Mouse (Mus musculus) lung, adult 18-20 months (tissue): ENCODE results near the gene Gm28042.
A peak's percentile ranks its signal among the peaks of the same experiment; 100 is the strongest.

ENCODE experiments used
- DNase-seq, 2 experiments: peaks; one replicate each; pipeline ENCODE4 v3.0.0; 2022; ENCODE audit warnings: mixed read lengths in 2 of 2

The Gm28042 gene

DNA sequence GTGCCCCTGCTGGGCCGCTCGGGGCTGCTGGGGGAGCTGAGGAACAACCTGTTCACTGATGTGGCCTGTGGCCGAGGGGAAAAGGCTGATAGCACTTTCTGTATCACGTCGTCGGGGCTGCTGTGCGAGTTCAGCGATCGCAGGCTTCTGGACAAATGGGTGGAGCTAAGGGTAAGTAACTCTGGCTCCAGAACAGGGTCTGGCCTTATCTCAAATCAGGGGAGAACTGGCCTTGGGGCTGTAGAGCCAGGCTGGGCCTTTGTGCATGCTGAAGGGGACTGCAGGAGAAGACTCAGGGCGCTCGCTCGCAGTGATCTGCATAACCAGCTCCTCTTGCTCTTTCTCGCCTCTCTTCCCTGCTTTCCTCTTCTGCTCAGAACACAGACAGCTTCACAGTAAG, 14.4 kb upstream of the Gm28042 start:
- no peak for DNase-seq

DNA sequence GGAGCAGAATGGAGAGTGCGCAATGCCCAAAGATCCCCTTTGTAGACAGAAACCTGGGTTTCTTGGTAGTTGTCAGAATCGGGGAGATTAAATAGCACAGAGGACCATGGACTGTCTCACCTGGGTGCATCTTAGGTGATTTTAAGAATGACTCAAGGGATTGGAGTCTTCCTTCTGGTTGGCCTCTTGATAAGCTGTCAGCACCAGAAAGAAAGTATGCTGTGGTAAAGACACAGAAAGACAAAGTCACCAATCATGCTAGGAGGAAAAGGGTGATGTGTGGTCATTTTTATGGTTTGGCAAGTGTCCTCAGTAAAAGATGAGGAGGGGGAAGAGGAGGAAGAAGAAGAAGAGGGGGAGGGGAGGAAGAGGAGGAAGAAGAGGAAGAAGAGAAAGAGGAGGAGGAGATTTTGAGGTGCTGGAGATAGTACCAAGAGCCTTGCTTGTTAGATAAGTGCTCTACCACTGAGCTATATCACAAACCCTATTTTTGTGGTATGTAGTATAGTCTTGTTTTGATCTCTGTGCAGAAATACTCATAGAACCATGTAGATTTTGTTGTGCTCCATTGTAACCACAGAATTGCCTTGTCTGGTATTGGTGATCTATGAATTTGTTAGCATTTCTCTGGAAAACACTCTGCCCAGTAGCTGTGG, 13.3 kb upstream of the Gm28042 start:
- no peak for DNase-seq

DNA sequence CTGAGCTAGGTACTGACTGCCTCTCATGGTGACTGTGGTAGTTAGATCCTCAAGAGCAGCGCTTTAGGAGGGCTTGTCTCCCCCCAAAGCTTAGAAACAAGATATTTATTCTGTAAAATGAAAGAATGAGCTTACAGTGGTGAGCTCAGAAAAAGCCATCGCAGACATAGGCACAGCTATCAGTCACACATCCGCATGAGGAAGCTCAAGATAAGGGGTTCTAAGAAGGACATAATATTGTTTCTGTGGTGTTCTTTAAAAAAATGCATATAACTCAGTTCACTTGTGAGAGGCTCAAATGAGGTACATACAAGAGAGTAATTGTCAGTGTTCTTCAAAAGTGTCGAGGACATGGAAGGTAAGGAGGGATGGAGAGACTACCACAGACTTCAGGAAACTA, 11.4 kb upstream of the Gm28042 start:
- DNase-seq: no peak

DNA sequence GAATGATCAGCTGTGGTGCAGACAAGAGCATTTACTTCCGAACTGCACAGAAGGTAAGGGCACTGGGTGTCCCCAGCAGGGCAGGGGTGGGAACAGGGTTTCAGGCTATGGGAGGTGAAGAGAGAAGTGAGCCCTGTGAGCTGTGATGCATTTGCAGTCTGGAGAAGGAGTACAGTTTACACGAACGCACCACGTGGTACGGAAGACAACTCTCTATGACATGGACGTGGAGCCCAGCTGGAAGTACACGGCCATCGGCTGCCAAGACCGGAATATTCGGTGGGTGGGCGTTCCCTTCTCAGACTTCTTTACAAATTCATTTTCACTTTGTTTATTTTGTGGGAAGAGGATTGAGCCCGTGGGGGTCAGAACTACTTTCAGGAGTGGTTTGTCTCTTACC, 9.7 kb upstream of the Gm28042 start:
- no peak for DNase-seq

DNA sequence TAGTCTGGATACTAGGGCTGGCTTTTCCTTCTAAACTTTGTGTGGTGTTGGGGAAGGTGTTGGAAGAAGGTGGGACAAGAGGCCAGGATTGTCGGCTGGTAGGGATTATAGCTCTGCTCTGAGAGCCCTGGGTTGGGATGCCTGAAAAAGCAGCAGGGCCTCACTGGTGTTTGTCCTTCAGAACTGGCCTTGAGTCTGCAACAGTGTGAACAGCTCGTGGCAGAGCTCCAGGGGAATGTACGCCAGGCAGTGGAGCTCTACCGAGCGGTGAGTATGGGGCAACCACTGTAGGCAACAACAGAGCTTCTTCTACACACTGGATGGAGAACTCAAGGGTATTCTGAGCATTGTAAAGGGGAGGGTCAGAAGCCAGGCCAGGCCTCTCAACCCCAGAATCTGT, 3.0 kb upstream of the Gm28042 start:
- DNase-seq: no peak

DNA sequence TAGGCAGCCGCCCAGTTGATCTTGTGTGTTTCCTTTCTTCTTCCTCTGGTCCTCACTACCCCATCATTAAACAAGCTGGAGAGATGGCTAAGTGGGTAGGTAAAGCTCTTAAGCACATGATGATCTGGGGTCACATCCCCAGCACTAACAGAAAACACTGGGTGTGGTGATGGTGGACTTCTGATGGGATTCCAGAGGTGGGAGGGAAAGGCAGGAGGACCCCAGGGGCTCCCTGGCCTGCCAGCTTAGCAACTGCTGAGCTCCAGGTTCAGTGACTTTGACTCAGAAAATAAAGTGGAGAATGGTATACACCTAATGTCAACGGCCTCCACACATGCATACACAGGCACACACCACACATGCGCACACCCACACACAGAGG, 648 bp downstream of the Gm28042 start:
- no peak for DNase-seq

DNA sequence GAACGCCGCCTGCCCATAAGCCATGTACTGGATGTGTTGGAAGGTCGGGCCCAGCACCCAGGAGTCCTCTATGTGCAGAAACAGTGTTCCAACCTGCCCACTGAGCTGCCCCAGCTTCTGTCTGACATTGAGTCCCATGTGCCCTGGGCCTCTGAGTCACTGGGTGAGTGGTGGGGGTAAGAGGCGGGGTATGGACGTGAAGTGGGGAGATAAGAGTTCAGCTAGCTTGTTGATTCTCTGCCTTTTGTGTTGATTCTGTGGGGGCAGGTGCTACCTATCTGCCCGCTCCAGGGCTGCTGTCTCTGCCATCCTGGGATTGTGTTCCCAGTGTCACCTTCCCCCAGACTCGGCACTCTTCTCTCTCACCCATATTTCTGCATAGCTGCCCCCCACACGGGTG, 3.1 kb downstream of the Gm28042 start:
- DNase-seq: no peak

DNA sequence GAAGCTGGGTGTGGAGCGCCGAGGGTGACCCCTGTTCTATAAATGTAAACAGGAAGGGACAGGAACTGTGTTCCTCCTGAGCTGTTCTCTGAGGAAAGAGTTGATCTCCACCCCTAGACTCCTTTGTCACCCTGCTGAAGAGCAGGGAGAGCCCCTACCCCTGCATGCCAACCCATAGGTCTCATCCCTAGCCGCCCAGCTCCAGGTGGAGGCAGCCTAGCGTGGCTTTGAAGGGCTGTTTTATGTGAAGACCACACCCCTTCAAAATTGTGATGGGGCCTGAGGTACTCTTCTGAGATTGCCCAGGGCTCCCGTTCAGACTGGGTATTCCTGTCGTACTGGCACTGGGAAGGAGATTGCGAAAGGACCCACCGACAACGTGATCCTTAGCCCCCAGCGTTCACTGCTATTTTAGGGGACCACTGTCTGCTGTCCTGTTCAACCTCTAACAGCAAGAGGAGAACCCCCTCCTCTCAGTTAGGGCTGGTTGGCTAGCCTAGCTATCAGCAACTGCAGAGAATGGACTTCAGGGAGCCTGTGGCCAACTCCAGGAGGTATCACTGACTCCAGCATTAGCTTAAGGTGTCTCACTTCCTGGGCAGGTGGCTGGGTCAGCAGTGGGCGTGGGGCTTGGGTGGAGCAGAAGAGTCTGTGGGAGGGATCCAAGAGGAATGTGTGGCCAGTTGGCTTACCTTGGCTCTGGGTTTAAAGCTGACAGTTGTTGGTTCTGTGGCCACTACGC, 5.6 kb downstream of the Gm28042 start, which contains the start of gene Pla2g4b:
TSS of gene Pla2g4b (plus strand) at position 692 of the 742 bp plus-strand sequence.
- DNase-seq: no peak

DNA sequence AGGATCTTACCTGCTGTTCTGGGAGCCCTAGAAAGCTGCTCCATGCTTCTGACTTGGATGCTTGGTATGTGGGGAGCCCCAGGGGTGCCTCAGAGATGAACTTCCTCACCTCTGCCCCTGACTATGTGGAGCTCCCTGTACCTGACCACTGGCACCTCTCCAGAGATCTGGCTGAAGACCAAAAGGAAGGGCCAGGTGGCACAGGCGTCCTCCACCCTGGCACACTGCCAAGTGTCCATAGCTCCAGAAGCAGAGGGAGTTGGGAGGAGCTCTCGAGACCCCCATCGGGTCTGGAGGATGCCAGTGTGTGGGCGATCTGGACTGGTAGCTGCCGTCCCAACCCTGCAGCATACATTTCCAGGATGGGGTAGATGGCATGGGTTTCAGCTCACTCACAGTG, 6.4 kb downstream of the Gm28042 start:
- DNase-seq: peak; percentile 20 to 31

DNA sequence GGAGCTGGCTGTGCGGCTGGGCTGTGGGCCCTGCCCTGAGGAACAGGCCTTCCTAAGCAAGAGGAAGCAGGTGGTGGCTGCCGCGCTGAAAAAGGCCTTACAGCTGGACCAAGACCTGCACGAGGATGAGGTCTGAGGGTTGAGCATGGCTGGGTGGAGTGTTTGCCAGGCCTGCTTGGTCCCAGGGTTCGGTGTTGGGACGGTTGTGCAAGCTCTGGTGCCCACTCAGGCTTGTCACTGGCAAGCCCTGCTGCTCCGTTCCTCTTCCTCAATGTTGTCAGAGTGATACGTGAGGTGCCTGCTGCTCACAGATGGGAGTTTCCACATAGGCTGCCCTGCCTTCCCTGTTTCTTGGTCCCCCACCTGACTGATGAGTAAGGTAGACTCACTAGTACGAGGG, 10.5 kb downstream of the Gm28042 start:
- peak in 1 of 2 experiments; percentile 13 for DNase-seq

DNA sequence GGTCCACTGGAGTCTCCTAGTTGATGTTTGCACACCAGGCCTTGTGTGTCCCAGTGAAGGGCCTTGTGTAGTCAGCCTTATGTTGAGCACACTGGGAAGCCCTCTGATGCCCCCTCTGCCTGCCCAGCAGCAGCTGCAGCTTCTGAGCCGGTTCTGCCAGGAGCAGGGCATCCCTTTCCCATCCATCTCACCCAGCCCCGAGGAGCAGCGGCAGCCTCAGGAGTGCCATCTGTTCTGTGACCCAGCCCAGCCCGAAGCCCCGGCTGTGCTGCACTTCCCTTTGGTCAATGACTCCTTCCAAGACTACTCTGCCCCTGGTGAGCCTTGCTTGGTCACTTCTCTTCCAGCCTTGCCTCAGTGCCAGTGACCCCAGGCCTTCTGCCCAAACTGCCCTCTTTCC, 13.7 kb downstream of the Gm28042 start:
- no peak for DNase-seq

DNA sequence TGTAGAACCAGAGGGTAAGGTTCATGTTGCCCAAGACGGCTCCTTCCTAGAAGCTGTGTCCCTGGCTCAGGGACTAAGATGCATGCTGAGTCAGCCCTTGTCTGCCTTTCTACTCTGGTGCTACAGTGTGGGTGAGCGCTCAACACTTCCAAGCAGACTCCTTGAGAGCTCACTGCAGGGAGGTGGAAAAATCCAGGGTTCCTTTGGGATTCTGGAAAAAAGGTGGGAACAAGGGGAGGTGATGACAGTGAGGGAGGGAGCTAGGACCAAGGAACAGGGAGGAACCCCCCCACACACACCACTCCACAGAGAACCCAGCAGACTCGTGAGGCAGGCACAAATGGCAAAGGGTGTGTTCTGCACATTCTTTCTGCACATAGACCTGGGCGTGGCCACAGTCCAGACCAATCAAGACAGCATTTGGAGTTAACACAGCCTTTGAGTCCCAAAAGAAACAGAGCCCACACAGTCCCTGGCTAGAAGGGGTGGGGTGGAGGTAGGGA, 16.9 kb downstream of the Gm28042 start:
- peak; percentile 46 to 67 for DNase-seq

DNA sequence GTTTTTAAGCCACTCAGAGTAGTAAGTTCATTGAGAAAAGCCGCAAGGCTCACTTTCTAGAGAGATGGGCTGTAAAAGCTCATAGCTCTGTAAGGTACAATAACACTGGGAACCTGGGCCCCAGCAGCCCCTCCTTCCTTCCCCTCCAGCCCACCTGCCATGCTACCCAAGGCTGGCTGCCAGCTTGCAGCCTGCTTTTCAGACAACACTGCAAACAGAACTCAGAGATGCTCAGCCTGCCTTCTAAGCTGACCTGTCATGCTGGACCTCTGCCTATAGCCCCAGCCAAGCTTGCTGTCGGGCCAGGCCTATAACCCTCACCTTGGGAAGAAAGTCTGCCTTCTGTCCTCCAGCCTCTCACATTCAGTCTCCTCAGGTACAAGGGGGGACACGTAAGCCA, 17.4 kb downstream of the Gm28042 start:
- DNase-seq: no peak

DNA sequence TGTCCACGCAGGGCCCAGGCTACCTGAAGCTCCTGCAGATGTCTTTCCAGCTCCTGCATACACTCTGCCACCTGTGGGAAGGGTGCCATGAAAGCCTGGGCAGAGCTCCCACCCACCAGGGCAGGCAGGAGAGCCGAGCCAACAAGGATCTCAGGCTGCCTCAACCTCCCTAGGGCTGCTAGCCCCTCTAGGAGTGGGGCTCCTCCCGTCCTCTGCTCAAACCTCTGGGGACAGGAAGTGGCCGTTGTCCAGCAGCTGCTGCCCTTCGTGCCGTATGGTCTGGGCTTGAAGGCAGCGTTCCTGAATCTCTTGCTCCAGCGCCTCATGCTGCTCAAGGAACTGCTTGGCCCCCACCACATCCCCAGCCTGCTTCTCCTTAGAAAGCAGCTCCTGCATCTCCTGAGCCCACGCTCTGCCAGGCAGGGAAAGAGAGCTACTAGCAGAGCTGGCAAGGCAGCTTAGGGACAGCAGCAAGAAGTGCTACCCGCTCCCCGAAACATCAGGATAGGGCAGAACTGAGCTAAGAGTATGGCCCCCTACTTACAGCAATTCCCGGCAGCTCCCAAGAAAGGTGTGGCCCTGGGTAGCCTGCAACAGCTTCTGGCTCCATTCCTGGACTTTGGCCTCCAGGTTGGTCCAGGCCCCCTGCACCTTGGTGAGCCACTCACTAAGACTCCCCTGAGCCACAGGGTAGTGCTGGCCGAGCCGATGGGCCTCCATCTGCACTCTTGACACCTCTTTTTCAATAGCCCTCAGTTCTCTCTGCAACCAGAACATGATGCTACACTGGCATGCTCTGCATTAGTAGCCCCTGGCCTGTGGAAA, 19.4 kb downstream of the Gm28042 start:
- DNase-seq: no peak

DNA sequence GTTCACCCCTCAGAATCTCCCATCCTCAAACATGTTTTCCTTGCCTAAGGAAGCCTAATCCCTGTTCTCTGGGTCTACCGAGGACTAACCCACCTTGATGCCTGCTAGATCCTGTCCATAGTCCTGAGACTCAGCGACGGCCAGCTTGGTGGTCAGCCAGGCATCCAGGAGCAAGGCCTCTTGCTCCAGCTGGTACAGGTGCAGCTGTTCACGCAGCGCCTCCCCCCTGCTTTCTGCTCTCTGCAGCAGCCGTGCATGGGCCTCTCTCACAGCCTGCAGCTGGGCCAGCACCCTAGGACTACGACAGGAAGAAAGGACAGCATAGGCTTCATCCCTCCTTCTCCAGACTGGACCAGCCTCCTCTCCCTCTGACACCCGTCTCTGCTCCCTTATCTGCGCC, 20.9 kb downstream of the Gm28042 start:
- no peak for DNase-seq

DNA sequence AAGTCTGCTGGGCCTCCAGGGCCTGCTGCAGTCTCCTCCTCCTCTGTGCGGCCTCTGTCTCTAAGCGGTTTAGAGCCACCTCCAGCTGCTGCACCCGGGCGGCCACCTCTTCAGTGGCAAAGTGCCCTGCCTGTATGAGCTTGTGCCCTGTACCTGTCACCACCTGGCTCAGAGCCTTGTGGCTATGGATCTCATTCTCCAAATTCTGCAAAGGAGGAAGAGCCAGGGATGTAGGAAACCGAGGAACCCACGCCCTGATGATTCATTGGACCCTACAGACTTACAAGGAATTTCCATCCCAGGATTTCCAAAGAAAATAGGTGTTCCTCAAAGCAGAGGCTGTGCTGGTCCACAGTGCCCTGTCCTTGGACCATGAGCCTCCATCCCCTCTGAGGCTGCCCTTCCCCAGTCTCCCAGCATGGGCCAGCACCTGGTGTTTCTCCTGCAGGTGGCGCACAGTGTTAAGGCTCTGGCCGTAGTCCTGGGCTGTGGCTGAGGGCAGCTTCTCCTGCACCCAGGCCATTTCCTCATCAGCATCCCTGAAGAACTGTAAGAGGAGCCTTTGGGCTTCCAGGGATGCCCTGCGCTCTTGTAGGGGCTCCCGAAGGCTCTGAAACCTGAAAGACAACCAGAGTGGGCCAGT, 22.5 kb downstream of the Gm28042 start:
- peak; percentile 64 to 70 for DNase-seq

DNA sequence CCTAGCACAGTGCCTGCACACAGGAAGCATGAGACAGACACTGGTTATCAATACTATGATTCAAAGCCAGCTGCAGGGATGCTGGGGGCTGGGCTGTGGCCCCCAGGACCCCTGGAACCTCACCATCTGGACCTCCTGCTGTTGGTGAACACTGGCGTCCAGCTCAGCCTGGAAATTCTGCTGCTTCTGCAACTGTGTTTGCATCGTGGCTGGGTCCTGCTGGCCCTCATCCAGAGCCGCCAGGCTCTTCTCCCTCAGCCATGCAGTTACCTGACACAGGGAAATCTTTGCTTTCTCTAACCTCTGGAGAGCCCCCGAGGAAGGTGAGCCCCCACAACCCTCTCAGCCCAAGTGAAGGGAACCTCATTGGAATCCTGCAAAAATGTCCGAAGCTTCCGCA, 24.1 kb downstream of the Gm28042 start:
- DNase-seq: no peak

DNA sequence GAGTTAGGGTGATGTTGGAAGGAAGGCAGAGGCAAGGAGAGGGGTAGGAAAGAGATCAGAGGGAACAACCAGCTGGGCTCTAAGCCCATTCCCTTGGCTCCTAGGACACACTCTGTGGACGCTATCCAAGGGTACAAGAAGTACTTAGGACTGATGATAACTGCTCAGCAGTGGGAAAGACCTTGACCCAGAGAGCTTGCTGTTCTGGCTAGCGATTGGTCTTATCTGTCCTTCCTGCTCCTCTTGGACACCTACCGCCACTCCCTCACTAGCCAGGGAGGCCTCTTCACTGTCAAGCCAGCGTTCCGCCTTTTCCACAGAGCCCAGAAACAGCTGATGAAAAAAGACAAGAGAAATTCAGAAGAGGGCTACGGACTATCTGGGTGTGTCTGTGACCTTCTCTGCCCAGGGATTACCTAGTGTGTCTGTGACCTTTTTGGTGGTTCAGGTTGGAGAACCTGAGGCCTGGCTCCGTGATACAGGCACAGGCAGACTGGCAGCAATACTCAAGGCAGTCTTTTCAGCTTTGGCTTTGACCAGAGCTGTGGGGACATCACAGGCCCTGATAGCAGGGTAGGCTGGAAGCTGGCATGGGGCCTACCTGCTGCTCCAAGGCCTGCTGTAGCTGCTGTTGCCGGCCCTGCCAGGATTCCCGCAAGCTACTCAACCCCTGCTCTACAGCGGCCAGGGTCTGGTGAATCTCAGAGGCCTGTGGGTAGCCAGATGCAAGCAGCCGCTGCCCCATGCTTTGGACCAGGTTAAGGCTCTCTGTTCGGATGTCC, 27.7 kb downstream of the Gm28042 start:
- DNase-seq: no peak

DNA sequence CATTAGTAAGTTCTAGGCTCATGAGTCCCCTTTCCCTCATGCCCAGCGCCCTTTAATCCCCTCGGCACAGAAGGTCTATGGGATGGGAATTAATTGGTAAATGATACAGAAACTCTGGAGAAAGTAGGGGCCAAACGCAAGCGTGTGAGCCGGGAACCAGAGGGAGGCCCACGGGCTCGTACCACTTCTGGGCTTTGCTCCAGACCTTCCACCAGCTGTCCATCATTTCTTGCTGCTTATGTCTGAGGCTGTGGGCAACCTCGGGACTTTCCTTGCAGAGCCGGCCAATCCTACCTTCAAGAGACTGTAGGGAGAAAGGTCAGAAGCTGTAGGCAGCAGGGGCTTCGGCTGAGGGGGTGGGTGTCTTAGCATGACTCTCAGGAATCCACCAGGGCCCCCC, 28.6 kb downstream of the Gm28042 start:
- no peak for DNase-seq

DNA sequence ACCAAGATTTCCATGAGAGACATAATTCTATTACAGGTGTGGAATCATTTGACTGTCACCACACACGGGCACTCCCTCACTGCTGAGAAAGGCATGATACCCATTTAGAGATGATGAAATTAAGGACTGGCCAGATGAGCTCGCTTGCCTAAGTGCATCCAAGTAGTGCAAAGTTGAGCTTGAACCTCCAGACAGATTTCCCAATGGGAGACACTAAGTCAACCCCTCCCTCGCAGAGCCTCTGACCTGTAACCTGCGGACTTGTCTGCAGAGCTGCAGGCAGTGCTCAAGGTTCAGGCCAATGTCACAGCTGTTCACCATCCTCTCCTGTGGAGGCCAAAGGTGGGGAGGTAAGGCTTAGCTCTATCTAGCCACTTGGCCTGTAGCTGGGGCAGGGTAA, 31.5 kb downstream of the Gm28042 start:
- peak; percentile 15 to 19 for DNase-seq

DNA sequence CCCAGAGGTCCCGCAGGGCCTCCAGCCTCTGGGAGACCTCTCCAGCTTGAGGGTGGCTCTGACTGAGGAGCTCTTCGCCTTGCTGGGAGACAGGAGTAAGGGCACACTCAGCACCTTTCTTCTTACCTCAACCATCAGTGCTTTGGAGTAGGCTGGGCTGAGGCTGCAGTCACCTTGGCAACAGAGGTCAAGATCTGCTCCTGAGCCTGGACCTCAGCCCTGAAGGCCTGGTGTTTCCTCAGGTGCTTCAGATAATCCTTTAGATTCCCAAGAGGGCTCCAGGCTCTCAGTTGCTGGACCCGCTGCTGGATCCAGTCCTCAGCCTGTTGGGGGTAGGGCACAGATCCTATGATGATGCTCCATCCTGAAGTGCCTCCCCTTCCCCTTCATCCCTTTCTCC, 32.2 kb downstream of the Gm28042 start:
- peak; percentile 54 to 60 for DNase-seq

DNA sequence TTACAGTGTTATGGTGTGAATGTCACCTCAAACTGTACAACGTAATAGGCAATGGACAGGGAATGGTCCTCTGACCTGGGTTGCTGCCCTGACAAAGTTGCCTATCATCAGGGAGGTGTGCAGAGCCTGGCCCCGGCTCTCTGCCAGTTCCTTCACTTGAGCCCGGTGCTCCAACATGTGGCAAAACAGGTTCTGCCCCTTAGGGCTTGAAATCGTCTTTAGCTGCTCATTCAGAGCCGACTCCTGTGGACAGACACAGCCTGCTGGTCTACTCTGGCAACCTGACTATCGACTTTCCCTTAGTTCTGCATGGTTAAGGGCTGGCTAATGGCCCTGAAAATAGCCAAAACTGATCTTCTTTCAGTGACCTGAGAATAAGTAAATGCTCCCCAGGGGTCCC, 32.9 kb downstream of the Gm28042 start:
- DNase-seq: peak; percentile 85 to 90
